Mouse (Mus musculus): ENCODE data around the gene Vdr.

The Vdr gene

DNA sequence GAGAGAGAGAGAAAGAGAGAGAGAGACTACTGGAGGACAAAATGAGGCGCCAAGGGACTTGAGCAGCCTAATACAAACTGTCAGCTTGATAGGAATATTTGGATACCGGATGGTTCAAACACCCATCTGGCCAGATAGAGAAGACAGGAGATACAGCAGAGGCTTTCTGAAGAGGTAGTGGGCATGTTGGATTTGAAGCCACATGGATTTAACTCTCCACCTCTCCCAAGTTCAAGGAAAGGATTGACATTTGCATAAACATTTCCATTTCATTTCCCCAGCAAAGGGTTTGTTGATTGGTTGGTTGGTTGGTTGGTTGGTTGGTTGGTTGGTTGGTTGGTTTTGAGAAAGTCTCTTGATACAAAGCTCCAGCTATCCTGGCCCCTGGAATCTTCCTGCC is 62.6 kb downstream of the Vdr start:
- no peak for DNase-seq (ENCODE audit: low spot score in 2 of 2)

GRCm38 (mm10) chr15:97847285-97847684 is 63.1 kb downstream of the Vdr start:
- DNase-seq (ENCODE audit: low spot score in 2 of 2) = no peak

- no peak for DNase-seq (ENCODE audit: low spot score in 2 of 2)
These were observed 64.1 kb downstream of the Vdr start for GRCm38 (mm10) chr15:97846121-97846882.

DNA sequence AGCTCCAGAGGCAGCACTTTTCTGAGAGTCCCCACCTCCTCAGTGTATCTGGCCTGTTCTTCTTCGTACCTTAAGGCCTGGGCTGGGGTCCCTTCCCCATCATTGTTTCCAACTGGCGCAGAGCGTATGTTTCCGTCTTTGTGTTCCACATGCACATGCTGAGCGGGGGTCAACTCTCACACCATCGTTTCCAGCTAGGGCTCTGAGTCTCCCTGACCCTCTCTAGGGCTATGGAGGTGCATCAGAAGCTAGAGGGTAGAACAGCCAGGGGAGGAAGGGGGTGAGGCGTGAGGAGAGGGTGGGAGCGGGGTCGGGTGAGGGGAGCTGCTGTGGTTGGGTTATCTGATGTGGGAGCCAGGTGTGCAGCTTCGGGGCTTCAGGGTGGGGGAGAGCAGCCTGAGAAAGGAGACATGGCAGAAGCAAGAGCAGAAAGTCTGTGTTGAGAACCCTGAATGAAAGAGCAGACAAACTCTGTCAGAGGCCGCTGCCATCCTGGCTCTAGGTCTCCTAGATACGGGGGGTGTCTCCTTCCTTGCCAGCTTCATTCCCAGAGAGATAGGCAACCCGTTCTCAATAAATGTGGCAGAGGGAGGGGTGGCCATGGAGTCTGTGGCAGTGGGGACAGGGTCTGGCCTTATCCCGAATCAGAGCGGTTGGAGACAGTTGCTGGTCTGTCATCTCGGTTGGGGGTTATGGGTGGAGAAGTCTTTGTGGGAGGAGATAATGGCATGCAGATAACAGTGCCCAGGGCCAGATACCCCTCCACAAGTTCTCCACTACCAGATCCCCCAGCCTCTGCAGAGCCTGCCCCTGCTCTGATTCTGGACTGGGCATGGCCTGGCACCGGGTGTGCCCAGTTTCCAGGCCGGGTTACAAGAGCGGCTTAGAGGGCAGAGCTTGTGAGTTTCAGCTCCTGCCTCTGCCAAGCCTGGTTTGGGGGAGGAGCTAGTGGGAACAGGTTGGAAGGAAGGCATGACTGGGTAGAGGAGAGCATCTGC is 66.1 kb downstream of the Vdr start, which contains the start of gene Hdac7:
Gene Hdac7 (minus strand): TSS at position 466 of the 998 bp plus-strand sequence.
- DNase-seq (ENCODE audit: low spot score in 2 of 2) = peak; percentile 87 to 92

DNA sequence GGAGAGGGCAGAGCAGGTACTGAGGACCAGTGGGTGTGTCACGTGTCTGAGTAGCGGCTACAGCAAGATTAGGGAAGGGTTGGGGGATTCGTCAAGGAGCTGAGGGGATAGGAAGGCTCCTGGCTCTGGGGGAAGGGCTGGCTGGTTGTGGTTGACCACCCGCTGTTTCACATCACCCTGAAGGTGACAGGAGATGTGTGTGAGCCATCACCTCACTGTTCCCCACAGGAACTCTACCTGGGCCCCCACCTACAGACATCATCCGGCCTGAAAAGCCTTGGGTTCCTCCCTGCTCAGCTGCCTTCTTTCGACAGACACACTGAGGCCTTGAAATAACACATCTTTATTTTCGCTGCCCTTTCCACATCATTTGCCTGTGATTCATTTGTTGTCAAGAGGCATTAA is 67.2 kb downstream of the Vdr start:
- DNase-seq (ENCODE audit: low spot score in 2 of 2) = peak in 1 of 2 experiments; percentile 48

GRCm38 (mm10) chr15:97842058-97842457 is 68.4 kb downstream of the Vdr start:
- peak; percentile 67 to 68 for DNase-seq (ENCODE audit: low spot score in 2 of 2)

DNA sequence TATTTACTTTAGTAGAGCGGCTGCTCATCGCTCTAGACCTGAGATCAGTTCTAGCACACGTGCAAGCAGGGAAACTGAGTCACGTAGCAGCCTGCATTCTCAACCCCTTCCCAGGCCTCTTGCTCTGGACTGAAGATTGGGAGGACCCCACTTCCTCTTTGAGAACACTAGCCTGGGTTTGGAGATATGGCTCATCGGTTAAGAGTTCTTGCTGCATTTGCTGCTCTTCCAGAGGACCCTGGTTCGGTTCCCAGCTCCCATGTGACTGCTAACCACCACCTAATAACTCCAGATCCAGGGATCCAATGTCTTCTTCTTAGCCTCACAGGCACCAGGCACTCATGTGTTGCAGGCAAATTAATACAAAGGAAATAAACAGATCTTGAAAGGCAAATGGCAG is 69.0 kb downstream of the Vdr start:
- DNase-seq (ENCODE audit: low spot score in 2 of 2) = peak in 1 of 2 experiments; percentile 21

GRCm38 (mm10) chr15:97840781-97841180 is 69.6 kb downstream of the Vdr start:
- DNase-seq (ENCODE audit: low spot score in 2 of 2) = peak in 1 of 2 experiments; percentile 7

DNA sequence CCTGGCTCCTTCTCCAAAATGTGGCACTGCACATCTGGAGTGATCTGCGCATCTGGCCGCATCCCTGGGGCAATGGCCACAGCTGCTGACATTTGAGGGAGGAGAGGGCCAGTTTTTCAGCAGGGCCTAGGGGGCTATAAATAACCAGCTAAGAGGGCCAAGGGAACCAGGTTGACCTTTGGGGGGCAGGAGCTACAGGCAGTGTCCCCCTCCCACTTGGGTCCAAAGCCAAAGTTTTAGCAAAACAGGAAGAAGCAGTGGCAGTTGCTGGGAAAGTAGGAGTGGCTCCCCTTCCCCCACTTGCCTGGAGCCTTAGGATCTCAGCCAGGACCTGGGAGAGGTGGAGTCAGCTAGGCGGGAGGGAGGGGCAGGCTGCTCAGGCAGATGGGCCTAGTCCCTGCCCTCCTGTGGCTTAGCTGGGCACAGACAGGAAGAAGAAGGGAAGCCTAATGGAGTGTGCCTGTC is 70.4 kb downstream of the Vdr start:
- peak in 1 of 2 experiments; percentile 13 for DNase-seq (ENCODE audit: low spot score in 2 of 2)

- DNase-seq (ENCODE audit: low spot score in 2 of 2) = peak in 1 of 2 experiments; percentile 14
These were observed 71.0 kb downstream of the Vdr start for GRCm38 (mm10) chr15:97839473-97839872.

- peak in 1 of 2 experiments; percentile 7 for DNase-seq (ENCODE audit: low spot score in 2 of 2)
These were observed 71.4 kb downstream of the Vdr start for GRCm38 (mm10) chr15:97839012-97839411.

DNA sequence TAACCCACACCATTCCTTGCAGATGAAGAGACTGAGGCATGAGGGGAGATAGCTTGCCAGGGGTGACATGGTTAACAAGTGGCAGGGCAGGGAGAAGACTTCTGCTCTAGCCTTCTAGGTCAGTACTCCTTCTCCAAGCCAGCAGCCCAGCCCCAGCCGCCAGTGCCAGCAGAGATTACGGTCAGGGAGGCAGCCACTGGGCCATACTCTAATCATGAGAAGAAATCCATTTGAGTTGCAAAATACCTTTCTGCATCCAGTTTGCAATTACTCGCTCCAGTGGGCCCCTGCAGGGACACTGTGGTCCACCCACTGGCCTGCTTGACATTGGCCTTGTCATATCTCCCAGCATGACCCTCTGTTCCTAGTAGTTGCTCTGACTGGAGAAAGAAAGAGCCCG is 72.0 kb downstream of the Vdr start:
- peak in 1 of 2 experiments; percentile 11 for DNase-seq (ENCODE audit: low spot score in 2 of 2)

DNA sequence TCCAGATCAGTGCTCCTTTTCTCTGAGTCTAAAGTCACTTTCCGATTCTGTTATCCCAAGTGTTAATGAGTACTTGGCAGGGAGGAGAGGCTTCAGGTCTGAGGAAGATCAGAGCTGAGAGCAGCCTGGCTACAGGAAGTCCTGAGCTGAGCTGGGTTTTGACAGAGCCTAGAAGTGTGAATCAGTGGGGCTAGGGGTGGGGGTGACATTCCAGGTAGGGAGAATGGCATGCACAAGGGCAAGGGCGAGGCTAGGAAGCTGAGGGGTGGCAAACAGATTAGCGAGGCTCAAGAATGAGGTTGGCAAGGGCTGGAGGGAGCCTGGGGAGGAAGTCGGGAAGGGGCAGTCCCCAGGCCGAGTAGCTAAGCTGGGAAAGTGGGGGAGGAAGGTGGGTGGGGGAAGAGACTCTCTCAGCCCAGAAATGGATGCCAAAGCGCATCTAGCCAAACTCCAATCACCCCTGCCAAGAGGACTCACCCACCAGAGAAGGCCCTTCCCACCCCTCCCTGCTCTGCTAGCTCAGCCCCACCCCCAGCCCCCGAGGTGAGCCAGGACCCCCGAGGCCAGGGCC is 72.9 kb downstream of the Vdr start:
- no peak for DNase-seq (ENCODE audit: low spot score in 2 of 2)

DNA sequence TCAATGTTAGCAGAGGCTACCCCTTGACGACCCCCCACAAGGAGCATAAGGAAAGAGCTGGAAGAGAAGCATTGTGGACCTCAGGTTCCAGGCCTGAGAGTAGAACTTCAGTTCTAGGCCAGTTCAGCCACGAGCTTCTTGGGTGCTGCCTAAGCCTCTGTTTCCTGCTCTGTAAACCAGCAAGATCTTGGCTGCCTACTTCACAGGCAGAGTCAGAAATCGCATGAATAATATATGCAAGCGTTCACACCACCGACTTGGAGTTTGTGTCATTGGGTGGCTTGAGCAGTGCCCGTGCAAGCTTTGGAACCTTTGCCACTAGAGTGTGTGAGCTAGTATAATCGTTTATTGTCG is 73.6 kb downstream of the Vdr start:
- DNase-seq (ENCODE audit: low spot score in 2 of 2) = no peak

DNA sequence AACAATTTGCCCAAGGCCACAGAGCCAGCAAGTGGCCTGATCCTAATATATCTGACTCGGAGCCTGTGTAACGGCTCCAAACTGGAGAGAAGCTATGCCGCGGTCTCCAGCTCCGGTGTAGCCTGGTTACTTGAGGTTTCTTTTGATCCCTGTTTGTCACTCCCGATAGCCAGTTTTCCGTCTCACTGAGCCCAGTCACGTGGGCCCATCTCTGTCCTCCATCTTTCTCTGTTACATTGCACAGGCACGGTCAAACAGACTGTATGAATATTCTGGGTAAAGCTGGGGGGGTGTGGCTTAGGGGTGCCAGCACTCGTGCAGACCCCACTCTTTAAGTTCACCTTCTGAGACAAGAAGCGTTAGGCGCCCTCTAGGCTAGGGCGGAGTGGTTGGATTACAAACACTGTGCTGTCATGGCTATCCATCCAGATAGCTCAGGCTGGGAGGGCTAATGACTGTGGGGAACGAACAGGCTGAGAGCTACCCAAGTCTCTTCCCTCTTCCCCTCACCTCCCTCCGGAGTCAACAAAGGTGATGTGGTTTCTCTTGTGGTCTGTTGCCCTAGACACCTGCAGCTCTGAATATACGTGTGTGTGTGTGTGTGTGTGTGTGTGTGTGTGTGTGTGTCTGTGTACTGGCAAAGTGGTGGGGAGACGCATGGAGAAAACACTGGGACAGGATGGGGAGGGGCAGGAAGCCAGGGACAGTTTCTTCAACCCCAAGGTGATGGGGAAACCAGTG is 74.1 kb downstream of the Vdr start:
- DNase-seq (ENCODE audit: low spot score in 2 of 2) = peak; percentile 80 to 83

DNA sequence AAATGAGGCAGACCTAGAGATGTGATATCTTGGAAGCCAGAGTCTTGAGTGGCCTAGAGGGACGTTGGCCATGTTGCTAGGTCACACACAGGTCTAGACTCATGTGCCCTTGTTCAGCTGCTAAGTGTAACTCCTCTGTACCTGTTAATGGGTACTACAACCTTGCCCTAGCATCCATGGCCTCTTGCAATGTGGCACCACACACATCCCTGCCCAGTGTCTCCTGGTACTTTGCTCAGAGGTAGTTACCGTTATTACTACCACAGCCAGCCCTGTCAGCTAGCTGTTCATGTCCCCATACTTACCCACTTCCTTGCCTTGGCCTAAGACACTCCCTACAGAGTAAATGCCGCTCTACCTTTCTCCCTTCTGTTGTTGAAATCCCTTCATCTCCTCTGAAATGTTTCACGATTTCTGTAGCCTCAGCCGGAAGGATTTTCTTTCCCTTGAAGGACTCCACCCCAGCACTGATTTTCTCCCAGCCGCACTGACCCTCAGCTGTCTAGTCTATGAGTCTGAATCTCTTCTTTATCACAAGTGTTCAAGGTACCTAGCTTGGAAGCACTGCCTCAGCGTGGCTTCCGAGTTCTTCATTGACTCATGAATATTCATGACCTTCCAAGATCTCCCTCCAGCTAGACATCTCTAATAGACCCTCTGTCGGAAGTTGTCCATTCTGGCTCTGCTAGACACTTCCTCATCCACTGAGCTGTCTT is 77.5 kb downstream of the Vdr start:
- no peak for DNase-seq (ENCODE audit: low spot score in 2 of 2)

DNA sequence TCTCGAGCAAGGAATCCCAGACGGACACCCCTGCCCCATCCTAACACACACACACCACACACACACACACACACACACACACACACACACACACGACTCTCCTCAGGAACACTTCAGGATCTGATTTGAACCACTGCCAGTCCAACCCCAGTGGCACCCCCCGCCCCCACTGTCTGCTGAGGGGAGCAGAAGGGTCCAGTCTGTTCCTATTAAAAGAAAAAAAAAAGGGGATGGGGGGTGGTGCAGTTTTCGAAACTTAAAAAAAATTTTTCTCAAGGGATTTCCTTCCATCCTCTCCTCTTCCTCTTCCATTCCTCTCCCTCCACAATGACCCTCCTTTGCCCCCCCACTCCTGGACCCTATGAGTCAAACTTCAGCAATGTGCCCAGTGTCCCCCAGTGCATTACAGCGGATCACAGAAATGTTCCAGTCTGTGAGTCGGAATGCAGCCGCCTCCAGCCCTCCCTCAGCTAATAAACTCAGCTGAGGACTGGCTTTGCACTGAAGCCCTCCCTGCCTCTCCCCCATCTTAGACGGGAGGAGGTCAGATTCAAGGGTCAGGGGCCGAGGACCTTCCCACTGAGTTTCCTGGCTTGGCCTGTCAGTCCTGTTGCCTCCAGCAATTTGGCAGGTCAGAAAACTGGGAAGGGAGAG is 78.3 kb downstream of the Vdr start:
- no peak for DNase-seq (ENCODE audit: low spot score in 2 of 2)

- peak; percentile 48 to 59 for DNase-seq (ENCODE audit: low spot score in 2 of 2)
These were observed 79.0 kb downstream of the Vdr start for GRCm38 (mm10) chr15:97831242-97831986.

DNA sequence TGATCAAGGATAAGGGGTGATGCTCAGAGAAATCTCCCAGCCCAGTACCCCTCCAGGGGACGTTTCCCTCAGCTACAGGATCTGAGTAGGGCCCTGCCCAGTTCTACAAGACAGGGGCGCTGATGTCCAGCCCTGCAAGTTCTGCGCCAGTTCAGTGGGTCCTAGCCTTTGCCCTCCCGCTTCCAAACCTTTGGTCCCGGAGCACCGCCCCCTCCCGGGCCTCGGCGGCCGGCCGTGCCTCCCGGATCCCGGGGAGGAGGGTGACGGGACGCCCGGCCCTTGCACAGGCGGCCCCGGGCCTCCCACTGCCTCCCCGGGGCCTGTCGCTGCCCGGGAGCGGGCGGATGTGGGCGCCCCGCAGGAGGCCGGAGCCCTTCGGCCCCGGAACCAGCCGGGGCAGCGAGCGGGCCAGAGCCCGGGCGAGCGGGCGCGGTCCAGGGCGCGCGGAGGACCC is 79.6 kb downstream of the Vdr start:
- DNase-seq (ENCODE audit: low spot score in 2 of 2) = no peak
